Mouse (Mus musculus) MN1 (cell line): ENCODE data around the gene Adk.
"Not testable (repeated sequence)": the region's sequence is repeated elsewhere in the genome, so short reads cannot be mapped to it uniquely, and the experiment has no call there.

Source experiments
- DNase-seq: peaks from one replicate; pipeline ENCODE4 v3.0.0-alpha.2; 2016; ENCODE audit warnings: low spot score

Gene Adk

GRCm38 (mm10) chr14:21064321-21064720, 11.9 kb downstream of the Adk start:
- DNase-seq, result no peak

- no peak for DNase-seq
Measured at GRCm38 (mm10) chr14:21065490-21066162, 13.3 kb downstream of the Adk start.

GRCm38 (mm10) chr14:21069594-21069993, 17.2 kb downstream of the Adk start:
- DNase-seq, result no peak

- DNase-seq, result no peak
Measured at GRCm38 (mm10) chr14:21073981-21074380, 21.6 kb downstream of the Adk start.

GRCm38 (mm10) chr14:21074398-21075320, 22.3 kb downstream of the Adk start:
- DNase-seq, result peak; percentile 16

GRCm38 (mm10) chr14:21075751-21076500, 23.6 kb downstream of the Adk start:
- peak; percentile 94 for DNase-seq

GRCm38 (mm10) chr14:21076501-21077194, 24.3 kb downstream of the Adk start:
- peak; percentile 30 for DNase-seq

GRCm38 (mm10) chr14:21077939-21078338, 25.6 kb downstream of the Adk start:
- no peak for DNase-seq

GRCm38 (mm10) chr14:21078511-21078910, 26.1 kb downstream of the Adk start:
- no peak for DNase-seq

GRCm38 (mm10) chr14:21082823-21083222, 30.4 kb downstream of the Adk start:
- DNase-seq, result no peak

- no peak for DNase-seq
Measured at GRCm38 (mm10) chr14:21085666-21086065, 33.3 kb downstream of the Adk start.

- no peak for DNase-seq
Measured at GRCm38 (mm10) chr14:21086106-21086505, 33.7 kb downstream of the Adk start.

GRCm38 (mm10) chr14:21086827-21087351, 34.5 kb downstream of the Adk start:
- no peak for DNase-seq

GRCm38 (mm10) chr14:21087390-21088060, 35.2 kb downstream of the Adk start:
- no peak for DNase-seq

GRCm38 (mm10) chr14:21088731-21089130, 36.4 kb downstream of the Adk start:
- DNase-seq, result no peak

GRCm38 (mm10) chr14:21090400-21090799, 38.0 kb downstream of the Adk start:
- no peak for DNase-seq

GRCm38 (mm10) chr14:21090930-21091486, 38.6 kb downstream of the Adk start:
- DNase-seq, result no peak

- DNase-seq, result not testable (repeated sequence)
Measured at GRCm38 (mm10) chr14:21094161-21094560, 41.8 kb downstream of the Adk start.

- no peak for DNase-seq
Measured at GRCm38 (mm10) chr14:21096279-21096678, 43.9 kb downstream of the Adk start.

- DNase-seq, result no peak
Measured at GRCm38 (mm10) chr14:21096689-21097088, 44.3 kb downstream of the Adk start.

- DNase-seq, result no peak
Measured at GRCm38 (mm10) chr14:21099371-21099770, 47.0 kb downstream of the Adk start.
